Mouse (Mus musculus): ENCODE data around the gene Zbtb4.
A peak's percentile ranks its signal among the peaks of the same experiment; 100 is the strongest.

Gene Zbtb4

DNA sequence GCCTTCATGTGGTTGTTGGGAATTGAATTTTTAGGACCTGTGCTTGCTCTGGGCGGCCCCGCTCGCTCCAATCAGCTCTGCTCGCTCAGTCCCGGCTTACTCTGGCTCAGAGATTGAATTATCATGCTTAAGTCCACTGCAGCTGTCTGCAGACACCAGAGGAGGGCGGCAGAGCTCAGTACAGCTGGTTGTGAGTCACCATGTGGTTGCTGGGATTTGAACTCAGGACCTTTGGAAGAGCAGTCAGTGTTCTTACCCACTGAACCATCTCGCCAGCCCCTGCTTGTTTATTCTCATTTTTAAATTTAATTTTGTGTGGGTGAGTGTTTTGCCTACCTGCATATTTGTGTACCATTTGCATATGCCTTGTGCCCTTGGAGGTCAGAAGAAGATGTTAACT, 2.2 kb upstream of the Zbtb4 start:
- no peak for DNase-seq (ENCODE audit: low spot score in 2 of 2)

GRCm38 (mm10) chr11:69766126-69766609, 456 bp downstream of the Zbtb4 start:
- DNase-seq (ENCODE audit: low spot score in 2 of 2): peak; percentile 81 to 82

- no peak for DNase-seq (ENCODE audit: low spot score in 2 of 2)
Observed at GRCm38 (mm10) chr11:69766872-69767624, 1.3 kb downstream of the Zbtb4 start.

- DNase-seq (ENCODE audit: low spot score in 2 of 2): no peak
Observed at GRCm38 (mm10) chr11:69767625-69767909, 1.9 kb downstream of the Zbtb4 start.

GRCm38 (mm10) chr11:69774961-69775360, 9.2 kb downstream of the Zbtb4 start:
- DNase-seq (ENCODE audit: low spot score in 2 of 2): peak in 1 of 2 experiments; percentile 14

DNA sequence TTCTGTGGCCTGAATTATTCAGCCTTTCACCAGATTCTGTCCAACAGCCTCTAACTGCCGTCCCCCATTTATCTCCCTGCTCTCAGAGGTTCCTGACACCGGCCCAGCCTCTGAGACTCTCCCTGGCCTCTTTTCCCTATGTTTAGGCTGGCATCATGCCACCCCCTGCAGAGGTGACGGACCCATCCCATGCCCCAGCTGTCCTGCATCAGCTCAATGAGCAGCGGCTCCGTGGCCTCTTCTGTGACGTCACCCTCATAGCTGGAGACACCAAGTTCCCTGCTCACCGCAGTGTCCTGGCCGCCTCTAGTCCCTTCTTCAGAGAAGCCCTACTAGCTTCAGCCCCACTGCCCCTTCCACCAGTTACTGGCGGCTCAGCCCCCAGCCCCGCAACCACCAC, 10.0 kb downstream of the Zbtb4 start:
- no peak for DNase-seq (ENCODE audit: low spot score in 2 of 2)

- DNase-seq (ENCODE audit: low spot score in 2 of 2): no peak
Observed at GRCm38 (mm10) chr11:69776488-69776887, 10.8 kb downstream of the Zbtb4 start.

GRCm38 (mm10) chr11:69777504-69778257, 12.0 kb downstream of the Zbtb4 start:
- no peak for DNase-seq (ENCODE audit: low spot score in 2 of 2)

DNA sequence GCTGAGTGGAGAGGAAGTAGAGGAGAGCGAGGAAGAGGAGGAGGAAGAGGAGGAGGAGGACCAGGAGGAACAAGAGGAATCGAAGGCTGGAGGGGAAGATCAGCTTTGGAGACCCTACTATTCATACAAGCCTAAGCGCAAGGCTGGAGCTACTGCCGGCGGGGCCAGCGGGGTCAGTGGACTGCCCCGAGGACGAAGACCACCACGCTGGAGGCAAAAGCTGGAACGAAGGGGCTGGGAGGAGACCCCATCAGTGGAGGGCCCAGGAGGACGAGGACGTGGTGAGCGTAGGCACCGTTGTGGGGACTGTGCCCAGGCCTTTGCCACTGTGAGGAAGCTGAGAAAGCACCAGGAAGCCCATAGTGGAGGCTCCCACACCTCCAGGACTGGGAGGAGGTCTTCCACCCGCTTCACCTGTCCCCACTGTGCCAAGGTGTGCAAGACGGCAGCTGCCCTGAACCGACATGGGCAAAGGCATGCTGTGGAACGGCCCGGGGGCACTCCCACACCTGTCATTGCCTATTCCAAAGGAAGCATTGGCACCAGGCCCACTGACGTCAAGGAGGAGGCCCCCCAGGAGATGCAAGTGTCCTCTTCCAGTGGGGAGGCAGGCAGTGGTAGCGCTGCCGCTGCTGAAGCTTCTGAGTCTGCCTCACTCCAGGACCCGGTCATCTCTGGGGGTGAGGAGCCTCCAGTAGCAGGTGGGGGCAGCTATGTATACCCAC, 12.7 kb downstream of the Zbtb4 start:
- no peak for DNase-seq (ENCODE audit: low spot score in 2 of 2)

GRCm38 (mm10) chr11:69778985-69779384, 13.3 kb downstream of the Zbtb4 start:
- DNase-seq (ENCODE audit: low spot score in 2 of 2): no peak

DNA sequence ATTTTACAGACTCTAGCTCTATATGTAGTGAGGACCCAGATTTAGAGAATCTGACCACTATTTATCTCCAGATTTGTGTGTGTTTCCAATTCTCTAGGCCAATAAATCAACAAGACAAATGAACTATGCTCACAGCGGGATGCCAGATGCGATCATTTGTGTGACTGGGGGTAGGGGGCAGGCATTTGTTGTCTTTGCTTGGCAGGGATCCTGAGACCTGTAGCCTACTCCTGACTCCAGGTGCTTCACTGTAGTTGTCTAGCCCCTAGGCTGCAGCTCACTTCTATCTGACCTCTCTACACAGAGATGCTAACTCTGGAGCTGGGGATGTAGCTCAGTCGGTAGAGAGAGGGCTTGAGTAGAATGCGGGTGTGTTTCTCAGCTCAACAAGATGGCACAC, 16.1 kb downstream of the Zbtb4 start:
- DNase-seq (ENCODE audit: low spot score in 2 of 2): no peak

DNA sequence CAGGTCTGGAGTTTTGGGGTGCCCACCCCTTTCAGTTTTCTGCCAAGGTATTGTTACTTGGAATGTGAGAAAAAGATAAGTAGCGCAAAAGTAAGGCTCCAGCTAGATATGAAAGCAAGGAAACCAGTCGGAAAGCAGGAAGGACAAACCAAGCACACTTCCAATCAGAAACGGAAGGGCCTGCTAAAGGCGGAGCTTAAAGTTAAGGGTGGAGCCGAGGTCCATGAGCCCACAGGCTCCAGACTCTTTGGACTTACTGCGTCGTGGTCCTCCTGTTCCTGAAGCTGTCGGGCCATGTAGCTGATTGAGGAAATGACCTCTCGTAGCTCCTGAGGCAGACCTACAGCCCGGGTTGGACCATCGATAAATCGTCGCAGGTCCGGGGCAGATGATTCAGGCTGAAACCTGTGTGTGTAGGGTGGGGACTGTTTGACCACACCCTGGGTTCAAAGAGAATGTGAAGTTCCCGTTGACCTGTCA, 19.1 kb downstream of the Zbtb4 start:
- DNase-seq (ENCODE audit: low spot score in 2 of 2): no peak

DNA sequence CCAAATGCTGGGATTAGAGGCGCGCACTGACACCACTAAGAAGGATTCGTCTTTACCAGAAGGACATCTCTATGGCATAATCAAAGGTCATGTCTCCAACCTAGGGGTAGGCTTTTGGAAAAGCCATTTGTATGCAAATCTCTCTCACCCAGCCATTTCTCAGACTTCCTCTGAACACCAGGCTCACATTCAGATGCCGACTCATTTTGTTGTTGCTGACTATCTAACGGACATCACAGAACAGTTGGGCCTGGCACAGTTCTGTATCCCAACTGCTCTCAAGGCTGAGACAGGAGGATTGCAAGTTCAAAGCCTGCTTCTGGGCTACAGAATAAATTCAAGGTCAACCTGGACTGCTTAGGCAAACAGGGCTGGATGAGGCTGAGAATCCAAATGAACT, 21.6 kb downstream of the Zbtb4 start:
- DNase-seq (ENCODE audit: low spot score in 2 of 2): no peak

GRCm38 (mm10) chr11:69789431-69789830, 23.7 kb downstream of the Zbtb4 start:
- DNase-seq (ENCODE audit: low spot score in 2 of 2): no peak

DNA sequence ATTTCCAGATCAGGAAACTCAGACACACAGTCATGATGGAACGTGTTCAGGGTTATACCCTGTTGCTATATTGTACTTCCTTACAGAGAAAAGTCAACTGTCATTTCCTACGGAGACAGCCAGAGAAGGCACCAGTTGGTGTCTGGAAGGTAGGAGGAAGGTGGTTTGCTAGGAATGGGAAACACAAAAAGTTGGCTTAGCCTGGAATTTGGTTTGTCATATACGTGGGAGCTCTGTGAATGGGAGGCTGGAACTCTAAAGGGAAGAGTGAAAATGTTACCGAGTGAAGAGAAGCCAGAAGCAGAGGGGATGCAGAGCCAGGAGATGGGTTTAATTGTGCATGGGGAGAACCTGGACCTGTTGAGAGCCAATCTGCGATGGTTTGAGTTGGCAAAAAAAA, 25.7 kb downstream of the Zbtb4 start:
- DNase-seq (ENCODE audit: low spot score in 2 of 2): no peak

DNA sequence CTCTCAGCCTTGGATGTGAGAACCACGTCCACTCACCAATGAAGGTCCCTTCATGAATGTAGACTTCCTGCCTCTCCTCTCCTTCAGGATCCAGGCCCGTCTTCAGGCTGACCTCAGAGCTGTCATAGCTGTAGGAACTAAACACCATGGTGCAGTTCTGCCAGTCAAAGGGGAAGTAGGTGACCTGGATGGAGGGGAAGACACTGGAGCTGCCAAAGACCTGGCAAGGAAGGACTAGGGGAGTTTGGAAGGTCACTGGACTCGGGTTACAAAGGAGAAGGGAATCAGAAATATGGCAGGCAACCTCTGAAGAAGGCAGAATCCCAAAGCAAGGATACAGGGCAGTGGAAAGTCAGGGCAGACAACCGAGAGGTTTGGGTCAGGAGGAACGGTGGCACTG, 27.7 kb downstream of the Zbtb4 start:
- no peak for DNase-seq (ENCODE audit: low spot score in 2 of 2)

DNA sequence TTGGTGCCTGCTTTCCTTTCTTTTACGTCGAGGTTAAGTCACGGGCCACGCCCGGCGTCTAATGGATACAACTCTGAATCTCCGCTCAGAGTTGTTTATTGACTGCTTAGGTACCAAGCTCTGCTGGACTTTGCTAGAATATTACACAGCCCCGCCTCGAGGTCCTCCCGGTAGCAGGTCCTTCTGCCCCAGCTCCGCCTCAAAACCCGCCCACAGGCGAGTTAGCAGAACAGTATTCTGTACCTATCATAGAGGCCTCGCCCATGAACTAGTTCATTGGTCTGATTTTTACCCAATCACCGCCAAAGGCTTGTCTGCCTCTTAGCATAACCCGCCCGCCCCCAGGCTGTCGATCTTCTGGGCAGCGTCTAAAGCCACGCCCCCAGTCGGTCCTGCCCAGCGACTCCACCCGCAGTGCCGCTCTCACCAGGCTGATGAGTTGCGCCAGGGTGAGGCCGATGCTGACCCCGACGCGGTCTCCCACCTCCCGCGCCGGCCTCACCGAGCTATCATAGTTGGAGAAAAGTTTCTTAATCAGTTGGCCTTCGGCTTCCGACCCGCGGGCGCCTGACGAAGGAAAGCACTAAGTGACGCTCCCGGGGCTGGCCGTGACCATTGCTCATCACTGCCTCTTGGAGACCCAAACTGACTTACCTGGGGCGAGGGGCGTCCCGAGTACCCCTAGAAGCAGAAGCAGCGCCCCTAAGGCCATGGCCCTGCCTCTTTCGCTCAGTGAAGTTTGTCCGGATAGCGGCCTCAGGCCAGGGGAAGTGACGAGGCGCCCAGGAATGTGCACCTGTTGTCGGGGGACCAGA, 29.7 kb downstream of the Zbtb4 start, which contains the start of gene Chrnb1:
TSS of gene Chrnb1 (minus strand) at position 776 of the 815 bp plus-strand sequence.
- DNase-seq (ENCODE audit: low spot score in 2 of 2): peak; percentile 94 to 96

GRCm38 (mm10) chr11:69795983-69796435, 30.3 kb downstream of the Zbtb4 start:
- no peak for DNase-seq (ENCODE audit: low spot score in 2 of 2)

GRCm38 (mm10) chr11:69797924-69798323, 32.2 kb downstream of the Zbtb4 start:
- DNase-seq (ENCODE audit: low spot score in 2 of 2): no peak

GRCm38 (mm10) chr11:69799394-69800137, 33.9 kb downstream of the Zbtb4 start:
- DNase-seq (ENCODE audit: low spot score in 2 of 2): peak in 1 of 2 experiments; percentile 71

- DNase-seq (ENCODE audit: low spot score in 2 of 2): peak in 1 of 2 experiments; percentile 83
Observed at GRCm38 (mm10) chr11:69800138-69800391, 34.4 kb downstream of the Zbtb4 start.

Data from right cerebral cortex, postnatal 10 days (tissue).